Mouse (Mus musculus): ENCODE data around the gene Tut1. TPM values are rescaled to one million over a fixed set of nuclear protein-coding genes. Genes with fewer than 3 reads are reported as not detected.

The Tut1 gene
- polyA plus RNA-seq, 1 experiment from 2014 or later: 23.7 TPM

- no peak overlapping the region for H3K4me2 ChIP-seq (replicated peaks; ENCODE audit: low read depth, low read length)
- peaks cover 22% of the 10 kb centered on the region for H3K36me3 ChIP-seq (ENCODE audit: control insufficient read depth, insufficient read depth, low read length)
- H3K27ac ChIP-seq (ENCODE audit: low read depth, low read length): no peak overlapping the region
- DNase-seq (ENCODE audit: low spot score) (no peak), ATAC-seq (ENCODE audit: low FRiP score) (no peak)
- no peak overlapping the region for H3K4me3 ChIP-seq (ENCODE audit: low read depth, low read length)
- H3K9ac ChIP-seq (ENCODE audit: low read depth, low read length): no peak overlapping the region
- 96% methylated on average over 7 of the region's 7 CpGs for WGBS
- H3K27me3 ChIP-seq (ENCODE audit: control insufficient read depth, insufficient read depth, low read length): no peaks in the 10 kb centered on the region
- H3K9me3 ChIP-seq (ENCODE audit: control insufficient read depth, low read length): no peaks in the 10 kb centered on the region
- peaks cover 8% of the 10 kb centered on the region; the same call in 1 of the 2 replicates for H3K4me1 ChIP-seq (replicated peaks; ENCODE audit: control insufficient read depth, insufficient read depth, low read length)
Observed at GRCm38 (mm10) chr19:8946929-8947328, 6.7 kb upstream of the Tut1 start.

DNA sequence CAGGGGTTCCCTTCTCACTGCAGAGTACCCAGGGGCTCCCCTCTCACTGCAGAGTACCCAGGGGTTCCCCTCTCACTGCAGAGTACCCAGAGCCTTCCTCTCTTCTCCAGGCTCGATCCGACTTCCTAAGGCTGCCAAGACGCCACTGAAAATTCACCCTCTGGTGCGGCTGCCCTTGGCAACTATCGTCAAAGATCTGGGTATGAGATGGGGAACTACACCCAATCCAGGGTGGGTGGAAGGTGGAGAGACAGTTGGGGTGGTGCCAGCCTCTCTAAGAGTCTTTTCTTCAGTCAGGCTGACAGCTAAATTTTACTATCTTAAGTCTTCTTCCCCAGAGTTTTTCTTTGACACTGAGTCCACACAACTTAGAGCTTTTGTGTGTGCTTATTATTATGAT is 3.5 kb upstream of the Tut1 start:
- no peak for DNase-seq (ENCODE audit: low spot score)
- Histone ChIP-seq H3K36me3 (ENCODE audit: control insufficient read depth, insufficient read depth, low read length) (peaks cover 22% of the 10 kb centered on the region), H3K9me3 (ENCODE audit: control insufficient read depth, low read length) (no peaks in the 10 kb centered on the region), H3K27me3 (ENCODE audit: control insufficient read depth, insufficient read depth, low read length) (no peaks in the 10 kb centered on the region), H3K9ac (ENCODE audit: low read depth, low read length) (no peak overlapping the region), H3K27ac (ENCODE audit: low read depth, low read length) (no peak overlapping the region), H3K4me2 (replicated peaks; ENCODE audit: low read depth, low read length) (no peak overlapping the region), H3K4me1 (replicated peaks; ENCODE audit: control insufficient read depth, insufficient read depth, low read length) (peaks cover 6% of the 10 kb centered on the region; the same call in 1 of the 2 replicates), H3K4me3 (ENCODE audit: low read depth, low read length) (no peak overlapping the region)
- ATAC-seq (ENCODE audit: low FRiP score): no peak
- WGBS: 89% methylated on average over 5 of the region's 5 CpGs

DNA sequence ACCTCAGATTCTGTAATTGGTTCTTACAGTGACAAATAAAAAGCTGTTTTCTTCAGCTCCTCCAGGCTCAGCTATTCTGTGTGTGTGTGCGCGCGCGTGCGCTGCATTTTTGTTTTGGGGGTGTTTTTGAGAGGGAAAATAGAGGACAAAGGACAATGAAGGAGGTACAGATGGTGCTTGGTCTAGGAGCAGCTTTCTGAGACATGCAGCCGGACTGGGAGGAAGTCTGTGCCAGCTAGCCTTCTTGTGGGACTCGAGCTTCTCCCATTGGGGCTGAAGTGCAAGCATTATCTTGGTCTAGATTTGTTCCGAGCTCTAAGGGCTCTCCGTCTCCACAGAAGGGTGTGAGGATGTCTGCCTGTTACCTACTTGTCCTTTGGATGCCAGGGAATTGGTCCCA is 1.4 kb upstream of the Tut1 start:
- Histone ChIP-seq H3K4me3 (ENCODE audit: low read depth, low read length) (no peak overlapping the region), H3K4me1 (replicated peaks; ENCODE audit: control insufficient read depth, insufficient read depth, low read length) (peaks cover 6% of the 10 kb centered on the region; the same call in 1 of the 2 replicates), H3K36me3 (ENCODE audit: control insufficient read depth, insufficient read depth, low read length) (peaks cover 16% of the 10 kb centered on the region), H3K9ac (ENCODE audit: low read depth, low read length) (no peak overlapping the region; the same call in 1 of the 2 replicates), H3K4me2 (replicated peaks; ENCODE audit: low read depth, low read length) (no peak overlapping the region), H3K27ac (ENCODE audit: low read depth, low read length) (peak overlapping the region; percentile 78; the same call in 1 of the 2 replicates), H3K27me3 (ENCODE audit: control insufficient read depth, insufficient read depth, low read length) (no peaks in the 10 kb centered on the region), H3K9me3 (ENCODE audit: control insufficient read depth, low read length) (no peaks in the 10 kb centered on the region)
- no peak for DNase-seq (ENCODE audit: low spot score)
- no peak for ATAC-seq (ENCODE audit: low FRiP score)
- WGBS: 92% methylated on average over 9 of the region's 9 CpGs

GRCm38 (mm10) chr19:8954171-8954570 is 524 bp downstream of the Tut1 start:
- ATAC-seq (ENCODE audit: low FRiP score): no peak

GRCm38 (mm10) chr19:8962256-8962655 is 8.6 kb downstream of the Tut1 start:
- WGBS: 90% methylated on average over 2 of the region's 2 CpGs
- Histone ChIP-seq H3K27me3 (ENCODE audit: control insufficient read depth, insufficient read depth, low read length) (no peaks in the 10 kb centered on the region), H3K4me1 (replicated peaks; ENCODE audit: control insufficient read depth, insufficient read depth, low read length) (peaks cover 3% of the 10 kb centered on the region; the same call in 1 of the 2 replicates), H3K4me3 (ENCODE audit: low read depth, low read length) (no peak overlapping the region), H3K27ac (ENCODE audit: low read depth, low read length) (no peak overlapping the region), H3K9ac (ENCODE audit: low read depth, low read length) (no peak overlapping the region), H3K9me3 (ENCODE audit: control insufficient read depth, low read length) (no peaks in the 10 kb centered on the region), H3K36me3 (ENCODE audit: control insufficient read depth, insufficient read depth, low read length) (peaks cover 13% of the 10 kb centered on the region; the same call in 1 of the 2 replicates), H3K4me2 (replicated peaks; ENCODE audit: low read depth, low read length) (no peak overlapping the region)
- no peak for ATAC-seq (ENCODE audit: low FRiP score)
- DNase-seq (ENCODE audit: low spot score): no peak

More at GRCm38 (mm10) chr19:8954171-8954570, 524 bp downstream of the Tut1 start:
- H3K27me3 ChIP-seq (ENCODE audit: control insufficient read depth, insufficient read depth, low read length): no peaks in the 10 kb centered on the region
- no peaks in the 10 kb centered on the region for H3K9me3 ChIP-seq (ENCODE audit: control insufficient read depth, low read length)
- 13% methylated on average over 9 of the region's 9 CpGs for WGBS
- H3K36me3 ChIP-seq (ENCODE audit: control insufficient read depth, insufficient read depth, low read length): peaks cover 7% of the 10 kb centered on the region; the same call in 1 of the 2 replicates
- H3K4me2 ChIP-seq (replicated peaks; ENCODE audit: low read depth, low read length): peak overlapping the region; percentile 68
- peak overlapping the region; percentile 64 for H3K9ac ChIP-seq (ENCODE audit: low read depth, low read length)
- peak overlapping the region; percentile 55 for H3K4me3 ChIP-seq (ENCODE audit: low read depth, low read length)
- peaks cover 6% of the 10 kb centered on the region; the same call in 1 of the 2 replicates for H3K4me1 ChIP-seq (replicated peaks; ENCODE audit: control insufficient read depth, insufficient read depth, low read length)
- DNase-seq (ENCODE audit: low spot score): no peak
- H3K27ac ChIP-seq (ENCODE audit: low read depth, low read length): 0 out of 2 replicates have a peak overlapping the region, but pooled peaks have one; percentile 78

GRCm38 (mm10) chr19:8965075-8965474 is 11.4 kb downstream of the Tut1 start:
- WGBS: 88% methylated on average over 11 of the region's 11 CpGs
- no peaks in the 10 kb centered on the region for H3K27me3 ChIP-seq (ENCODE audit: control insufficient read depth, insufficient read depth, low read length)
- peaks cover 15% of the 10 kb centered on the region; the same call in 1 of the 2 replicates for H3K36me3 ChIP-seq (ENCODE audit: control insufficient read depth, insufficient read depth, low read length)
- no peak overlapping the region for H3K4me2 ChIP-seq (replicated peaks; ENCODE audit: low read depth, low read length)
- ATAC-seq (ENCODE audit: low FRiP score) (no peak), DNase-seq (ENCODE audit: low spot score) (no peak)
- no peak overlapping the region for H3K9ac ChIP-seq (ENCODE audit: low read depth, low read length)
- no peak overlapping the region for H3K27ac ChIP-seq (ENCODE audit: low read depth, low read length)
- H3K4me1 ChIP-seq (replicated peaks; ENCODE audit: control insufficient read depth, insufficient read depth, low read length): peaks cover 3% of the 10 kb centered on the region; the same call in 1 of the 2 replicates
- H3K9me3 ChIP-seq (ENCODE audit: control insufficient read depth, low read length): no peaks in the 10 kb centered on the region
- no peak overlapping the region for H3K4me3 ChIP-seq (ENCODE audit: low read depth, low read length)

- no peaks in the 10 kb centered on the region for H3K9me3 ChIP-seq (ENCODE audit: control insufficient read depth, low read length)
- no peaks in the 10 kb centered on the region for H3K27me3 ChIP-seq (ENCODE audit: control insufficient read depth, insufficient read depth, low read length)
- H3K9ac ChIP-seq (ENCODE audit: low read depth, low read length): no peak overlapping the region; the same call in 1 of the 2 replicates
- H3K4me3 ChIP-seq (ENCODE audit: low read depth, low read length): peak overlapping the region; percentile 86; the same call in 1 of the 2 replicates
- peak overlapping the region; percentile 70; the same call in 1 of the 2 replicates for H3K27ac ChIP-seq (ENCODE audit: low read depth, low read length)
- peaks cover 3% of the 10 kb centered on the region; the same call in 1 of the 2 replicates for H3K4me1 ChIP-seq (replicated peaks; ENCODE audit: control insufficient read depth, insufficient read depth, low read length)
- DNase-seq (ENCODE audit: low spot score): no peak
- H3K4me2 ChIP-seq (replicated peaks; ENCODE audit: low read depth, low read length): peak overlapping the region; percentile 26
- WGBS: 80% methylated on average over 8 of the region's 8 CpGs
- H3K36me3 ChIP-seq (ENCODE audit: control insufficient read depth, insufficient read depth, low read length): peaks cover 18% of the 10 kb centered on the region
- ATAC-seq (ENCODE audit: low FRiP score): no peak
Observed at GRCm38 (mm10) chr19:8965771-8966170, 12.1 kb downstream of the Tut1 start.

- H3K4me1 ChIP-seq (replicated peaks; ENCODE audit: control insufficient read depth, insufficient read depth, low read length): peaks cover 3% of the 10 kb centered on the region; the same call in 1 of the 2 replicates
- no peaks in the 10 kb centered on the region for H3K9me3 ChIP-seq (ENCODE audit: control insufficient read depth, low read length)
- H3K4me3 ChIP-seq (ENCODE audit: low read depth, low read length): peak overlapping the region; percentile 86
- H3K4me2 ChIP-seq (replicated peaks; ENCODE audit: low read depth, low read length): peak overlapping the region; percentile 54
- peak overlapping the region; percentile 70 for H3K27ac ChIP-seq (ENCODE audit: low read depth, low read length)
- no peak for DNase-seq (ENCODE audit: low spot score)
- 52% methylated on average over 5 of the region's 5 CpGs for WGBS
- peak; percentile 1; the same call in 1 of the 2 replicates for ATAC-seq (ENCODE audit: low FRiP score)
- peak overlapping the region; percentile 54 for H3K9ac ChIP-seq (ENCODE audit: low read depth, low read length)
- H3K36me3 ChIP-seq (ENCODE audit: control insufficient read depth, insufficient read depth, low read length): peaks cover 22% of the 10 kb centered on the region
- H3K27me3 ChIP-seq (ENCODE audit: control insufficient read depth, insufficient read depth, low read length): no peaks in the 10 kb centered on the region
Observed at GRCm38 (mm10) chr19:8966198-8966589, 12.5 kb downstream of the Tut1 start.

All from hindbrain, embryonic 11.5 days (tissue).